Mouse (Mus musculus) kidney, postnatal 0 days (tissue): Measurements from ENCODE around the gene Arhgef18. TPM values are rescaled to one million over a fixed set of nuclear protein-coding genes. Genes with fewer than 3 reads are reported as not detected.

Source experiments
- ATAC-seq: fragments of 200-750 bp; cut with Nextera tagmentation; replicated peaks from 2 replicates; pipeline ENCODE4 v1.8.0; 2017; ENCODE audit warnings: low read depth, moderate number of reproducible peaks, moderate TSS enrichment, moderate library complexity; ENCODE audit not compliant: low FRiP score
- DNase-seq: peaks from one replicate; pipeline ENCODE4 v3.0.0-alpha.2; 2016; ENCODE audit warnings: low spot score
- H3K27ac ChIP-seq: fragments of 300-500 bp; sonication (generic); 2 replicates; pipeline ENCODE4 v1.5.1; 2014; ENCODE audit warnings: mild to moderate bottlenecking
- H3K27me3 ChIP-seq: fragments of 300-500 bp; sonication (generic); 2 replicates; pipeline ENCODE4 v1.6.1; 2014; ENCODE audit warnings: low read length, mixed read lengths; ENCODE audit not compliant: insufficient read depth
- H3K36me3 ChIP-seq: fragments of 300-500 bp; sonication (generic); 2 replicates; pipeline ENCODE4 v1.6.1; 2014; ENCODE audit warnings: low read length, mixed read lengths; ENCODE audit not compliant: insufficient read depth
- H3K4me1 ChIP-seq: fragments of 300-500 bp; sonication (generic); replicated peaks from 2 replicates; pipeline ENCODE4 v1.6.1; 2014; ENCODE audit warnings: antibody characterized with exemption, low read length, mixed read lengths; ENCODE audit not compliant: insufficient read depth
- H3K4me2 ChIP-seq: fragments of 300-500 bp; sonication (generic); 2 replicates; pipeline ENCODE4 v1.6.1; 2014; ENCODE audit warnings: mild to moderate bottlenecking, low read length, moderate library complexity, mixed read lengths
- H3K4me3 ChIP-seq: fragments of 300-500 bp; sonication (generic); replicated peaks from 2 replicates; pipeline ENCODE4 v1.5.1; 2014; ENCODE audit warnings: low read depth, low read length
- H3K9ac ChIP-seq: fragments of 300-500 bp; sonication (generic); 2 replicates; pipeline ENCODE4 v1.6.1; 2014; ENCODE audit warnings: low read depth, low read length
- H3K9me3 ChIP-seq: fragments of 300-500 bp; sonication (generic); replicated peaks from 2 replicates; pipeline ENCODE4 v1.6.1; 2016; ENCODE audit warnings: low read length, inconsistent platforms, mixed read lengths
- CTCF ChIP-seq: IDR thresholded peaks from 2 replicates; pipeline ENCODE4 v1.5.1; 2016; ENCODE audit warnings: antibody characterized with exemption, low read depth, mild to moderate bottlenecking, moderate library complexity
- WGBS: fragments of 180-500 bp; shearing (Covaris S2); extraction: QIAGEN DNeasy Blood & Tissue Kit; methylation state at CpG from one replicate; pipeline ENCODE4 v1.1.7; 2014; 5-methylcytosine and 5-hydroxymethylcytosine counted together
- polyA plus RNA-seq: library from polyadenylated mRNA; unstranded; fragments of >200 nt; fragmentation: Nextera tagmentation; extraction: Ambion mirVana; gene quantifications from 2 replicates; pipeline ENCODE4 v1.2.1, GENCODE M21; 2015

The Arhgef18 gene
- polyA plus RNA-seq, 1 experiment from 2014 or later, result 9.6 TPM

GRCm38 (mm10) chr8:3394600-3394999 lies 1.8 kb downstream of the Arhgef18 start:
- no peak for TF ChIP-seq CTCF
- H3K4me3 ChIP-seq, result peak overlapping the region; percentile 87; the same call in 1 of the 2 replicates
- H3K4me2 ChIP-seq, result peak overlapping the region; percentile 88
- H3K27me3 ChIP-seq, result no peaks in the 10 kb centered on the region
- H3K36me3 ChIP-seq, result no peaks in the 10 kb centered on the region
- peak overlapping the region; percentile 37; the same call in 1 of the 2 replicates for H3K9ac ChIP-seq
- DNase-seq (no peak), ATAC-seq (no peak)
- no peaks in the 10 kb centered on the region for H3K9me3 ChIP-seq
- 29% methylated on average over 6 of the region's 6 CpGs for WGBS
- peak overlapping the region; percentile 75 for H3K27ac ChIP-seq
- H3K4me1 ChIP-seq, result peaks cover 9% of the 10 kb centered on the region

DNA sequence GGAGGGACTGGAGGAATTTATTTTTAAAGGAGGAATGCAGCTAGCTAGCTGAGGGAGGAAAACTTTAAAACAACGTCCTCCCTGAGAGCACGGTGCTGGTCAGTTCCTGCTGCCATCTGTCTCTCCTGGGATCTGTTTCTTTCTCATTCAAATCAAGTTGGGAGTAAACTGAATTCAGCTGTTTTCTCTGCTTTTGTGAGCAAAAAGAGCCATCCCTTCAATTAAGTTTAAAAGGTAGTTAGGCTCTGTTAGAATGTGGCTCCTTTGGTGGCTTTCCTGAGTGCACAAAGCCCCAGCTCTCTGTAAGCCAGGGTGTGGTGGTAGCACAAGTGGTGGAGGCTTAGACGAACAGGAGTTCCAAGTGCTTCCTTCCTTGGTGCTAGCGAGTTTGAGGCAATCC lies 2.4 kb downstream of the Arhgef18 start:
- TF ChIP-seq CTCF, result no peak
- peak overlapping the region; percentile 75 for H3K27ac ChIP-seq
- peak overlapping the region; percentile 88 for H3K4me2 ChIP-seq
- peak overlapping the region; percentile 37; the same call in 1 of the 2 replicates for H3K9ac ChIP-seq
- ATAC-seq (no peak), DNase-seq (no peak)
- H3K4me1 ChIP-seq, result peaks cover 9% of the 10 kb centered on the region
- WGBS, result 28% methylated on average over 4 of the region's 4 CpGs
- H3K4me3 ChIP-seq, result no peak overlapping the region
- H3K36me3 ChIP-seq, result no peaks in the 10 kb centered on the region
- H3K27me3 ChIP-seq, result no peaks in the 10 kb centered on the region
- H3K9me3 ChIP-seq, result no peaks in the 10 kb centered on the region

DNA sequence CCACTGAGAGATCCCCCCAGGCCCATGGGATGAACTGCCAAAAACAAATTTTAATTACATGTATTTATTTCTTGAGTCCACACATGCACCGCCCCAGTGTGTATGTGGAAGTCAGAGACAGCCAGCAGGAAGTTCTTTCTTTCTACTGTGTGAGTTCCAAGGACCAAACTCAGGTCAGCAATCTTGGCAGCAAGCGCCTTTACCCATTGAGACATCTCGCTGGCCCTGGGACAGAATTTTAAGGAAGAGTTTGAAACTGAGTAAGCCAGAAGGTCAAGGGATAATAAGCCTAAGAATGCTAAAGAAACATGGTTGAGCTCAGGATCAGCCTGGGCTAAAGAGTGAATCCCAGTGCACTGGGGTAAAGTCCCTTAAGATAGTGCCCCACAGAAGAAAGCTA lies 4.8 kb downstream of the Arhgef18 start:
- H3K4me1 ChIP-seq, result peaks cover 9% of the 10 kb centered on the region
- H3K4me3 ChIP-seq, result no peak overlapping the region
- no peaks in the 10 kb centered on the region for H3K27me3 ChIP-seq
- TF ChIP-seq CTCF, result no peak
- ATAC-seq, result no peak
- H3K36me3 ChIP-seq, result no peaks in the 10 kb centered on the region
- no peak for DNase-seq
- no peak overlapping the region for H3K9ac ChIP-seq
- no peaks in the 10 kb centered on the region for H3K9me3 ChIP-seq
- peak overlapping the region; percentile 19; the same call in 1 of the 2 replicates for H3K27ac ChIP-seq
- no peak overlapping the region for H3K4me2 ChIP-seq
- WGBS, result 85% methylated on average over 3 of the region's 3 CpGs

DNA sequence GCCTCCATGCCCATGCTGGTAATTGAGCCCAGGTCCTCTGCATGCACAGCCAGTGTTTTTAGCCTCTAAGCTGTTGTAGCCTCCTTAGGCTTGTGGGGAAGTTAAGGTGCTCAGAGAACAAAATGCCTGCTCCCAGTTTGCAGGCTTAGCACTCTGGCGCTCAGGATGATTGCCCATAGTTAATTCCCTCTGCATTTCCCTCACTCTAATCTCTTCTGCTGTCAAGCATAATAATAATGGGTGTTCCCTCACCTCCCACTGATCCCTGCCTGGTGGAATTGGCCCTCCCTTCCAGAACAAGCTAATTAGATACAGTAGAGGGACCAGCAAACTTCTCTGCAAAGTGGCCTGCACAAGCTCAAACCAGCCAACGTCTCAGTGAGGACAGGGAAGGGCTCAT lies 7.7 kb downstream of the Arhgef18 start:
- no peaks in the 10 kb centered on the region for H3K9me3 ChIP-seq
- WGBS, result 38% methylated on average over 2 of the region's 2 CpGs
- H3K36me3 ChIP-seq, result no peaks in the 10 kb centered on the region
- no peak overlapping the region for H3K27ac ChIP-seq
- peak; percentile 44 for ATAC-seq
- no peaks in the 10 kb centered on the region for H3K27me3 ChIP-seq
- TF ChIP-seq CTCF, result no peak
- DNase-seq, result no peak
- no peaks in the 10 kb centered on the region; the same call in 1 of the 2 replicates for H3K4me1 ChIP-seq
- H3K4me2 ChIP-seq, result no peak overlapping the region
- no peak overlapping the region for H3K4me3 ChIP-seq
- no peak overlapping the region for H3K9ac ChIP-seq

DNA sequence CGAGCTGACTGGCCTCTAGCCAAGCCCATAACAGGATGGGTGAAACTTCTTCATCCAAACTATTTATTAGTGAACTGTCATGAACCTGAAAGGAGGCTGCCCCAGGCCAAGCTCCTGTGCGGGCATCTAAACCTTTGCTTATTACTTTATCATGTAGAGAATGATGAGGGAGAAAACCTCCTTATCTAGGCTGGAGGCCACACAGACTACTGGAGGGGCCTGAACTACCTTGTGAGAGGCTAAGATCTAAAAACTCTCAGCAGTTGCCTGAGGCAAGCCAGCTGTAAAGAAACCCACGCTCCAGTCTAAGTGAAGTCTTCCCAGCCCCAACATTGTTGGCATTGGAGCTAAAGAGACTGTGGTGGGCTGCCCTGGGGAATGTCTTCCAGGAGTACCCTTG lies 14.6 kb downstream of the Arhgef18 start:
- Histone ChIP-seq H3K4me3 (no peak overlapping the region), H3K27ac (no peak overlapping the region), H3K36me3 (no peaks in the 10 kb centered on the region), H3K4me1 (no peaks in the 10 kb centered on the region), H3K9me3 (no peaks in the 10 kb centered on the region), H3K9ac (no peak overlapping the region), H3K27me3 (no peaks in the 10 kb centered on the region), H3K4me2 (no peak overlapping the region)
- ATAC-seq (no peak), DNase-seq (no peak)
- 86% methylated on average over 3 of the region's 3 CpGs for WGBS
- no peak for TF ChIP-seq CTCF

- Histone ChIP-seq H3K4me2 (no peak overlapping the region), H3K27me3 (no peaks in the 10 kb centered on the region), H3K36me3 (no peaks in the 10 kb centered on the region), H3K9ac (no peak overlapping the region), H3K27ac (no peak overlapping the region), H3K9me3 (no peaks in the 10 kb centered on the region), H3K4me3 (no peak overlapping the region), H3K4me1 (0 out of 2 replicates have a peak, but pooled peaks cover 4% of the 10 kb centered on the region)
- no peak for ATAC-seq
- 94% methylated on average over 2 of the region's 2 CpGs for WGBS
- DNase-seq, result no peak
- no peak for TF ChIP-seq CTCF
These were observed 18.3 kb downstream of the Arhgef18 start for GRCm38 (mm10) chr8:3411085-3411484.

DNA sequence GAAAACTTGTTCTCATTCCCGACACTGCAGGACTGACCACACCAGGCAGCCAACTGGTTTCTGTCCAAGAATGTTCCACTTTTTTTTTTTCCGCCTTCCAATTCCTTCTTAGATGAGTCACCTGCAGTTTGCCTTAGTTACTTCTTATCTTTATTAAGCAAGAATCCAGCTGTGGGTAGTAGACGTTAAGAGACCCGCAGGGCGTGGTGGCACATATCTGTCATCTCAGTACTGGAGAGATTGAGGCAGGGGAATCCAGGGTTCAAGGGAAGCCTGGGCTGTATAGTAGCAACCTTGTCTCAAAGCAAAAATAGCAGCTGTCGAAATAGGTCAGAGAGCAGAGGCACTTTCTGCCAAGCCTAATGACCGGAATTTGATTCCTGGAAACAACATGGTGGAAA lies 19.1 kb downstream of the Arhgef18 start:
- no peak overlapping the region for H3K9ac ChIP-seq
- WGBS, result 73% methylated on average over 7 of the region's 7 CpGs
- DNase-seq (no peak), ATAC-seq (0 out of 2 replicates have a peak, but pooled peaks have one; percentile 38)
- H3K4me3 ChIP-seq, result no peak overlapping the region
- H3K36me3 ChIP-seq, result no peaks in the 10 kb centered on the region
- peaks cover 12% of the 10 kb centered on the region for H3K4me1 ChIP-seq
- no peaks in the 10 kb centered on the region for H3K9me3 ChIP-seq
- no peak overlapping the region for H3K27ac ChIP-seq
- H3K27me3 ChIP-seq, result no peaks in the 10 kb centered on the region
- no peak for TF ChIP-seq CTCF
- H3K4me2 ChIP-seq, result no peak overlapping the region
